Comparison of ENCODE assay signal across 21 mouse cellular contexts in the genomic region with DNA sequence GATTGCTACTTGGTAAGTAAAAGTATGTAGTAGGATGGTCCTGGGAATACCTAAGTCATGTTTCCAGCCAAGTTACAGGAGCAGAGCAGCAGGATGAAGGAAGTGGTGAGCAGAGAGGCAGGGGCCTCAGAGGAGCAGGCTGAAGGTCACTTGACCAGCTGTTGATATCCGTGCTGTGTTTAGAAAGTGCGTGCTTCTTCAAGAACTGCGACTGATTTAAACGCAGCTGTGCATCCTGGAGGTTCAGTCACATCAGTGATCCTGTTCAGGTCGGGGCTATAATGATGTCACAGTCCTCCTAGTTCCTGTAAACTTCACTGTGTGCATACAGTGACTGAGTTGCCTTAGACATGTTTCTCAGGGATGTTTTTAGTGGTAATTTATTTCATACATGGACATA.
DNase-seq lines count a peak whose midpoint lies in the region; ATAC-seq and TF ChIP-seq lines count a peak whose summit lies in the region.
"Had no signal": no experiment of that assay in that cellular context is flagged by ENCODE, and none has a peak within 500 bp of the region (broad histone marks: within the 10 kb centered on the region; RNA-seq: fewer than 3 reads in every experiment).

No protein-coding gene starts in this region.

- TF ChIP-seq CTCF in bone marrow, adult 2 months (IDR thresholded peaks at IDR 0.05; ENCODE audit: control insufficient read depth, insufficient read depth, low read length), result no peak

- no peak overlapping the region for H3K4me2 ChIP-seq in heart, embryonic 11.5 days
- H3K4me2 ChIP-seq in kidney, embryonic 15.5 days, result no peak overlapping the region
- H3K4me2 ChIP-seq in intestine, embryonic 15.5 days (replicated peaks), result no peak overlapping the region
- H3K4me2 ChIP-seq: liver, embryonic 13.5 days; neural tube, embryonic 12.5 days had no signal

- no peak for DNase-seq in heart, adult 8-10 months (ENCODE audit: low spot score)
- DNase-seq in kidney, adult 11 months, result no peak
- DNase-seq in urinary bladder, postnatal 10 days (ENCODE audit: low spot score), result no peak
- DNase-seq in frontal cortex, postnatal 36 days (ENCODE audit: low spot score in 2 of 2), result no peak
- DNase-seq: adrenal gland, postnatal 36 days; cerebellum, adult 9-10 months; forebrain, postnatal 0 days; gastrocnemius, postnatal 10 days; kidney, postnatal 10 days; liver, embryonic 13.5 days; lung, postnatal 14 days; spleen, adult 18-20 months; thymus, postnatal 36 days had no signal

- H3K9me3 ChIP-seq in heart, embryonic 11.5 days (replicated peaks; ENCODE audit: control insufficient read depth, low read length), result no peaks in the 10 kb centered on the region
- H3K9me3 ChIP-seq in kidney, embryonic 15.5 days (replicated peaks), result no peaks in the 10 kb centered on the region
- no peaks in the 10 kb centered on the region for H3K9me3 ChIP-seq in intestine, embryonic 15.5 days
- H3K9me3 ChIP-seq: liver, embryonic 13.5 days; midbrain, embryonic 10.5 days; neural tube, embryonic 12.5 days had no signal

- no peaks in the 10 kb centered on the region for H3K27me3 ChIP-seq in heart, embryonic 11.5 days (ENCODE audit: control insufficient read depth, insufficient read depth, low read length)
- H3K27me3 ChIP-seq in kidney, embryonic 15.5 days, result no peaks in the 10 kb centered on the region
- H3K27me3 ChIP-seq in intestine, embryonic 15.5 days (replicated peaks), result no peaks in the 10 kb centered on the region
- H3K27me3 ChIP-seq: liver, embryonic 13.5 days; neural tube, embryonic 12.5 days; Patski had no signal

- no peak overlapping the region for H3K4me3 ChIP-seq in heart, embryonic 11.5 days (ENCODE audit: low read depth, low read length)
- H3K4me3 ChIP-seq in kidney, embryonic 15.5 days (replicated peaks), result no peak overlapping the region
- no peak overlapping the region for H3K4me3 ChIP-seq in bone marrow, adult 2 months (replicated peaks; ENCODE audit: control insufficient read depth, low read depth, low read length)
- H3K4me3 ChIP-seq in intestine, embryonic 15.5 days (replicated peaks), result no peak overlapping the region
- H3K4me3 ChIP-seq: layer of hippocampus, adult 2 months; liver, embryonic 13.5 days; midbrain, embryonic 10.5 days; neural tube, embryonic 12.5 days had no signal

- H3K36me3 ChIP-seq in heart, embryonic 11.5 days (ENCODE audit: control insufficient read depth, insufficient read depth, low read length), result no peaks in the 10 kb centered on the region
- H3K36me3 ChIP-seq in kidney, embryonic 15.5 days, result no peaks in the 10 kb centered on the region
- H3K36me3 ChIP-seq in intestine, embryonic 15.5 days, result no peaks in the 10 kb centered on the region
- H3K36me3 ChIP-seq: liver, embryonic 13.5 days; midbrain, embryonic 10.5 days; neural tube, embryonic 12.5 days had no signal

- peaks cover 62% of the 10 kb centered on the region for H3K4me1 ChIP-seq in heart, embryonic 11.5 days (ENCODE audit: control insufficient read depth, insufficient read depth, low read length)
- H3K4me1 ChIP-seq in kidney, embryonic 15.5 days, result peaks cover 54% of the 10 kb centered on the region
- peaks cover 6% of the 10 kb centered on the region for H3K4me1 ChIP-seq in bone marrow, adult 2 months (ENCODE audit: control insufficient read depth, insufficient read depth, low read length)
- H3K4me1 ChIP-seq in intestine, embryonic 15.5 days (replicated peaks), result peaks cover 9% of the 10 kb centered on the region

- WGBS in heart, embryonic 11.5 days (ENCODE audit: insufficient replicate concordance), result 23% methylated on average over 5 of the region's 5 CpGs
- WGBS in kidney, embryonic 15.5 days, result 21% methylated on average over 5 of the region's 5 CpGs
- 33% methylated on average over 5 of the region's 5 CpGs for WGBS in bone marrow, adult 2 months
- WGBS in intestine, embryonic 15.5 days, result 29% methylated on average over 5 of the region's 5 CpGs

- H3K9ac ChIP-seq in heart, embryonic 11.5 days (ENCODE audit: low read depth, low read length), result no peak overlapping the region
- H3K9ac ChIP-seq in kidney, embryonic 15.5 days, result no peak overlapping the region
- H3K9ac ChIP-seq in intestine, embryonic 15.5 days, result no peak overlapping the region
- H3K9ac ChIP-seq: forebrain, postnatal 0 days; liver, embryonic 13.5 days; neural tube, embryonic 12.5 days had no signal

- no peak for TF ChIP-seq POLR2A in bone marrow, adult 2 months (IDR thresholded peaks at IDR 0.05; ENCODE audit: borderline replicate concordance, control insufficient read depth, low read depth, low read length)

- ATAC-seq in heart, embryonic 11.5 days (replicated peaks; ENCODE audit: insufficient number of reproducible peaks, low FRiP score, low TSS enrichment), result no peak
- no peak for ATAC-seq in kidney, embryonic 15.5 days (replicated peaks; ENCODE audit: low FRiP score)
- peak; percentile 26; the same call in 1 of the 2 replicates for ATAC-seq in intestine, embryonic 15.5 days
- ATAC-seq: forebrain, postnatal 0 days; Patski had no signal

- H3K27ac ChIP-seq in heart, embryonic 11.5 days (ENCODE audit: low read depth, low read length), result peak overlapping the region; percentile 76
- H3K27ac ChIP-seq in kidney, embryonic 15.5 days, result peak overlapping the region; percentile 34; the same call in 1 of the 2 replicates
- peak overlapping the region; percentile 15; the same call in 1 of the 2 replicates for H3K27ac ChIP-seq in bone marrow, adult 2 months (ENCODE audit: control insufficient read depth, insufficient read depth, low read depth, low read length, poor library complexity)
- no peak overlapping the region for H3K27ac ChIP-seq in intestine, embryonic 15.5 days
- H3K27ac ChIP-seq: layer of hippocampus, adult 2 months; liver, embryonic 13.5 days; midbrain, embryonic 10.5 days; neural tube, embryonic 12.5 days had no signal
